Comparison of ENCODE assay signal across 16 mouse cellular contexts in the genomic region with DNA sequence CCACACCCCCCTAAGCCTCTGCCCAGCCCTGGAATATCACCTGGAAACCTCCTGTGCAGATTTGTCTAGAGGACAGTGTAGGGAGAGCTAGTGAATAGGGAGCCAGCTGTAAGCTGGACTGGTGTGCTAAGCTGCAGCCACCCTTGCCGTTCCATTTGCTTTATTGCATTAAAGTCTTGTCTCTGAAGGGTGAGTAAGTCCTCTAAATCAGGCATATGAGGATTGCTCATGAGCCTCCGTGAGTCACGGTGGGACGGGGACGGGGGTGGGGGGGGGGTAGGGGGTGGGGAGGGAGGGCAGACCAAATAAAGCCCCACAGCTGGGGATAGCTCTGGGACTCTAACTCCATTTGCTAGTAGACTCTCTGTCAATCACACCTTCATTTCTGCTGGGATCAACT.
"Had no signal": no experiment of that assay in that cellular context is flagged by ENCODE, and none has a peak within 500 bp of the region (broad histone marks: within the 10 kb centered on the region; RNA-seq: fewer than 3 reads in every experiment).

No protein-coding gene starts in this region.

- H3K27ac ChIP-seq: layer of hippocampus, adult 2 months; limb, embryonic 12.5 days; liver, embryonic 13.5 days; lung, embryonic 15.5 days; macrophage; midbrain, embryonic 13.5 days; neural tube, embryonic 13.5 days had no signal

- H3K4me1 ChIP-seq: liver, embryonic 13.5 days had no signal

- H3K9me3 ChIP-seq: limb, embryonic 12.5 days; liver, embryonic 13.5 days; lung, embryonic 15.5 days; midbrain, embryonic 13.5 days; neural tube, embryonic 13.5 days had no signal

- H3K27me3 ChIP-seq: limb, embryonic 12.5 days; liver, embryonic 13.5 days; lung, embryonic 15.5 days; midbrain, embryonic 13.5 days; neural tube, embryonic 13.5 days had no signal

- H3K9ac ChIP-seq: limb, embryonic 12.5 days; liver, embryonic 13.5 days; liver, postnatal 0 days; lung, embryonic 15.5 days; midbrain, embryonic 13.5 days; neural tube, embryonic 13.5 days had no signal

- ATAC-seq: liver, postnatal 0 days; midbrain, embryonic 13.5 days had no signal

- H3K4me2 ChIP-seq: limb, embryonic 12.5 days; liver, embryonic 13.5 days; lung, embryonic 15.5 days; midbrain, embryonic 13.5 days; neural tube, embryonic 13.5 days had no signal

- H3K36me3 ChIP-seq: lung, embryonic 15.5 days; midbrain, embryonic 13.5 days; neural tube, embryonic 13.5 days had no signal

- H3K4me3 ChIP-seq: layer of hippocampus, adult 2 months; limb, embryonic 12.5 days; liver, embryonic 13.5 days; lung, embryonic 15.5 days; midbrain, embryonic 13.5 days; neural tube, embryonic 13.5 days had no signal

- DNase-seq: kidney, postnatal 10 days; kidney, postnatal 4 days; liver; liver, embryonic 13.5 days; liver, postnatal 0 days; lung, postnatal 14 days; right cerebral cortex, postnatal 4 days; spleen, adult 18-20 months; thymus, adult 18-20 months; thymus, postnatal 14 days had no signal
